9 mouse cellular contexts compared by ENCODE assay signal in genomic region chr10:71857518-71857973, GRCm38 (mm10).
A peak's percentile ranks its signal among the peaks of the same experiment; 100 is the strongest.
DNase-seq lines count a peak whose midpoint lies in the region; ATAC-seq and TF ChIP-seq lines count a peak whose summit lies in the region.
"Had no signal": no experiment of that assay in that cellular context is flagged by ENCODE, and none has a peak within 500 bp of the region (broad histone marks: within the 10 kb centered on the region; RNA-seq: fewer than 3 reads in every experiment).

No protein-coding gene starts in this region.

- H3K27me3 ChIP-seq in embryonic facial prominence, embryonic 10.5 days (replicated peaks; ENCODE audit: low read depth, poor library complexity, severe bottlenecking): no peaks in the 10 kb centered on the region
- no peaks in the 10 kb centered on the region for H3K27me3 ChIP-seq in kidney, postnatal 0 days (ENCODE audit: insufficient read depth, low read length)
- H3K27me3 ChIP-seq in limb, embryonic 13.5 days: no peaks in the 10 kb centered on the region
- no peaks in the 10 kb centered on the region for H3K27me3 ChIP-seq in heart, embryonic 11.5 days (ENCODE audit: control insufficient read depth, insufficient read depth, low read length)

- H3K9me3 ChIP-seq in embryonic facial prominence, embryonic 10.5 days: no peaks in the 10 kb centered on the region
- H3K9me3 ChIP-seq in kidney, postnatal 0 days (replicated peaks; ENCODE audit: low read length): no peaks in the 10 kb centered on the region
- H3K9me3 ChIP-seq in limb, embryonic 13.5 days: no peaks in the 10 kb centered on the region
- no peaks in the 10 kb centered on the region for H3K9me3 ChIP-seq in heart, embryonic 11.5 days (replicated peaks; ENCODE audit: control insufficient read depth, low read length)

- H3K27ac ChIP-seq in embryonic facial prominence, embryonic 10.5 days (replicated peaks): no peak overlapping the region
- H3K27ac ChIP-seq in kidney, postnatal 0 days: no peak overlapping the region
- no peak overlapping the region for H3K27ac ChIP-seq in limb, embryonic 13.5 days
- no peak overlapping the region for H3K27ac ChIP-seq in heart, embryonic 11.5 days (ENCODE audit: low read depth, low read length)

- ATAC-seq in cerebellum, adult (ENCODE audit: insufficient number of reproducible peaks, low FRiP score, low TSS enrichment): 0 out of 2 replicates have a peak, but pooled peaks have one; percentile 56
- no peak for ATAC-seq in kidney, postnatal 0 days (replicated peaks; ENCODE audit: low FRiP score, low read depth)
- ATAC-seq in limb, embryonic 13.5 days (ENCODE audit: low FRiP score, low read depth): peak; percentile 48
- no peak for ATAC-seq in heart, embryonic 11.5 days (replicated peaks; ENCODE audit: insufficient number of reproducible peaks, low FRiP score, low TSS enrichment)

- no peak overlapping the region for H3K4me2 ChIP-seq in kidney, postnatal 0 days (ENCODE audit: low read length)
- H3K4me2 ChIP-seq in limb, embryonic 13.5 days (replicated peaks): 0 out of 2 replicates have a peak overlapping the region, but pooled peaks have one; percentile 15
- H3K4me2 ChIP-seq in heart, embryonic 11.5 days: no peak overlapping the region

- H3K4me3 ChIP-seq in embryonic facial prominence, embryonic 10.5 days: no peak overlapping the region
- H3K4me3 ChIP-seq in kidney, postnatal 0 days (replicated peaks; ENCODE audit: low read depth, low read length): no peak overlapping the region
- H3K4me3 ChIP-seq in limb, embryonic 13.5 days: no peak overlapping the region
- no peak overlapping the region for H3K4me3 ChIP-seq in heart, embryonic 11.5 days (ENCODE audit: low read depth, low read length)
- H3K4me3 ChIP-seq: myocyte had no signal

- 61% methylated on average over 8 of the region's 8 CpGs for WGBS in embryonic facial prominence, embryonic 10.5 days
- 37% methylated on average over 8 of the region's 8 CpGs for WGBS in kidney, postnatal 0 days
- 33% methylated on average over 8 of the region's 8 CpGs for WGBS in limb, embryonic 13.5 days
- WGBS in heart, embryonic 11.5 days (ENCODE audit: insufficient replicate concordance): 46% methylated on average over 8 of the region's 8 CpGs

- no peak for DNase-seq in cerebellum, adult 8-10 months
- DNase-seq in adrenal gland, adult 18-20 months (ENCODE audit: low spot score in 2 of 2): peak; percentile 14 to 22
- DNase-seq in embryonic facial prominence, embryonic 10.5 days (ENCODE audit: low spot score): peak; percentile 31
- DNase-seq in kidney, postnatal 0 days (ENCODE audit: low spot score): peak; percentile 40
- peak; percentile 68 to 76 for DNase-seq in right cerebral cortex, adult 2 months (ENCODE audit: low spot score in 2 of 2)

- no peaks in the 10 kb centered on the region for H3K36me3 ChIP-seq in embryonic facial prominence, embryonic 10.5 days (replicated peaks)
- no peaks in the 10 kb centered on the region for H3K36me3 ChIP-seq in kidney, postnatal 0 days (ENCODE audit: insufficient read depth, low read length)
- no peaks in the 10 kb centered on the region for H3K36me3 ChIP-seq in limb, embryonic 13.5 days
- H3K36me3 ChIP-seq in heart, embryonic 11.5 days (ENCODE audit: control insufficient read depth, insufficient read depth, low read length): no peaks in the 10 kb centered on the region

- TF ChIP-seq CTCF in kidney, postnatal 0 days (IDR thresholded peaks at IDR 0.05; ENCODE audit: low read depth): peak; percentile 68

- H3K9ac ChIP-seq in kidney, postnatal 0 days (ENCODE audit: low read depth, low read length): no peak overlapping the region
- no peak overlapping the region for H3K9ac ChIP-seq in limb, embryonic 13.5 days
- H3K9ac ChIP-seq in heart, embryonic 11.5 days (ENCODE audit: low read depth, low read length): no peak overlapping the region

- H3K4me1 ChIP-seq in embryonic facial prominence, embryonic 10.5 days: no peaks in the 10 kb centered on the region
- no peaks in the 10 kb centered on the region for H3K4me1 ChIP-seq in kidney, postnatal 0 days (replicated peaks; ENCODE audit: insufficient read depth, low read length)
- H3K4me1 ChIP-seq in limb, embryonic 13.5 days: peaks cover 6% of the 10 kb centered on the region; the same call in 1 of the 2 replicates
- no peaks in the 10 kb centered on the region for H3K4me1 ChIP-seq in heart, embryonic 11.5 days (ENCODE audit: control insufficient read depth, insufficient read depth, low read length)

Comparison
In these comparisons a context has a peak if more than half of its experiments do, and no peak if none do; other contexts are left out.
1. ATAC-seq: peak in cerebellum, adult (single experiment) and limb, embryonic 13.5 days (single experiment); none in kidney, postnatal 0 days (single experiment) and heart, embryonic 11.5 days (single experiment).